Mouse (Mus musculus) limb, embryonic 11.5 days (tissue): ENCODE measurements around the gene Spag6l. TPM values are rescaled to one million over a fixed set of nuclear protein-coding genes. Genes with fewer than 3 reads are reported as not detected.

Source experiments
- ATAC-seq: fragments of 200-750 bp; cut with Nextera tagmentation; 2 replicates; pipeline ENCODE4 v1.8.0; 2017; ENCODE audit warnings: low read depth; ENCODE audit not compliant: insufficient number of reproducible peaks, low FRiP score, low TSS enrichment
- DNase-seq: peaks from one replicate; pipeline ENCODE4 v3.0.0-alpha.2; 2015; ENCODE audit warnings: low spot score
- H3K27ac ChIP-seq: fragments of 300-500 bp; sonication (generic); replicated peaks from 2 replicates; pipeline ENCODE4 v1.5.1; 2014; ENCODE audit warnings: low read depth, mild to moderate bottlenecking, low read length
- H3K27me3 ChIP-seq: fragments of 300-500 bp; sonication (generic); 2 replicates; pipeline ENCODE4 v1.6.1; 2014; ENCODE audit warnings: mild to moderate bottlenecking, low read length, mixed read lengths; ENCODE audit not compliant: control insufficient read depth, insufficient read depth
- H3K36me3 ChIP-seq: fragments of 300-500 bp; sonication (generic); 2 replicates; pipeline ENCODE4 v1.6.1; 2014; ENCODE audit warnings: mild to moderate bottlenecking, low read length, moderate library complexity, mixed read lengths; ENCODE audit not compliant: control insufficient read depth, insufficient read depth
- H3K4me1 ChIP-seq: fragments of 300-500 bp; sonication (generic); 2 replicates; pipeline ENCODE4 v1.6.1; 2014; ENCODE audit warnings: low read length, mixed read lengths; ENCODE audit not compliant: control insufficient read depth, insufficient read depth
- H3K4me2 ChIP-seq: fragments of 300-500 bp; sonication (generic); 2 replicates; pipeline ENCODE4 v1.6.1; 2014; ENCODE audit warnings: low read depth, mild to moderate bottlenecking, moderate library complexity; ENCODE audit not compliant: severe bottlenecking
- H3K4me3 ChIP-seq: fragments of 300-500 bp; sonication (generic); 2 replicates; pipeline ENCODE4 v1.5.1; 2014; ENCODE audit warnings: low read depth, low read length
- H3K9ac ChIP-seq: fragments of 300-500 bp; sonication (generic); 2 replicates; pipeline ENCODE4 v1.6.1; 2014; ENCODE audit warnings: mild to moderate bottlenecking, low read length
- H3K9me3 ChIP-seq: fragments of 300-500 bp; sonication (generic); 2 replicates; pipeline ENCODE4 v1.6.1; 2016; ENCODE audit warnings: low read length; ENCODE audit not compliant: control insufficient read depth
- WGBS: fragments of 180-500 bp; shearing (Covaris S2); extraction: QIAGEN DNeasy Blood & Tissue Kit; methylation state at CpG from one replicate; pipeline ENCODE4 v1.1.7; 2014; 5-methylcytosine and 5-hydroxymethylcytosine counted together
- polyA plus RNA-seq: library from polyadenylated mRNA; unstranded; fragments of >200 nt; fragmentation: Nextera tagmentation; extraction: Ambion mirVana; gene quantifications from 2 replicates; pipeline ENCODE4 v1.2.1, GENCODE M21; 2014

The Spag6l gene
- 0.20 TPM in 1 of 2 replicates, not detected in the other for polyA plus RNA-seq

DNA sequence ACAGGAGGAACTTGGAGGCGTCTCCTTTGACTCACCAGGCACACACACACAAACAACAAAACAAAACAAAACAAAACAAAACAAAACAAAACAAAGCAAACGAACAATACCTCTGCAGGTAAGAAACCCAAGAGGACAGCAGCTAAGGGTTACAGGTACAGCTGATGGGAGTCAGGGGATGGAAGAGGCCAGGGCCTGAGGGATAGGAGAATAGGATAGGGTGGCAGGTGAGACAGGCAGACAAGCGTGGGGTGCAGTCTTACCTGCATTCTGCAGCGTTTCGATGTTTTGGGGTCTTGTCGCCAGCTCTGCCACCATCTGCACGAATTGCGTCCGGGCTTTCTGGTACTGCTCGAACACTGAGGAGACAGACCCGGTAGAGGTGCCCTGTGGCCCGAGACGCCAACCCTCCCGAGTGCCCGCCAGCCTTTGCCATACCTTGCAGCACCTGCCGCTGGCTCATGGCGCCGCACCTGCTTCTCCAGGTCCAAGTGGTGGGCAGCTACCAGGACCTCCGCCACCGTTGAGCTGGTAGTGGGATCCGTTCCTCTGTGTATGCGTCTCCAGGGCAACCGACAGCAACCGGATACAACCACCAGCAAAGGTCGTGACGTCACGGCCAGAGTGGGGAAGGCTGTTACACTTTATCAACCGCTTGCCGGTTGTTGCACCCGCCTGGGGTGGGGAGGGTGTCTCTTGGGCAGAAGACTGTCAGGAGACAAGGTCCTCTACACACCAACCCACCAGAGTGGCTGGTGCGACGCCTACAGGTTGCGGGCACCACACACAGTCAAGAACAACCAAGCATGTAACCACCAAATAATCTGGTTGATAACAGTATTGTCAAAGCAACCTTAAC is at the start of gene Spag6l:
TSS of gene Spag6l (minus strand) at position 700 of the 859 bp plus-strand sequence.
- Histone ChIP-seq H3K36me3 (no peaks in the 10 kb centered on the region), H3K27ac (no peak within 1 kb of the TSS), H3K9ac (peak within 1 kb of the TSS; percentile 22; the same call in 1 of the 2 replicates), H3K27me3 (no peaks in the 10 kb centered on the region), H3K9me3 (no peaks in the 10 kb centered on the region), H3K4me1 (no peaks in the 10 kb centered on the region), H3K4me3 (peak within 1 kb of the TSS; percentile 29), H3K4me2 (peak within 1 kb of the TSS; percentile 78)
- 6% methylated on average over 33 of the region's 33 CpGs for WGBS
- DNase-seq = peak; percentile 77
- ATAC-seq = peak; percentile 87; the same call in 1 of the 2 replicates

DNA sequence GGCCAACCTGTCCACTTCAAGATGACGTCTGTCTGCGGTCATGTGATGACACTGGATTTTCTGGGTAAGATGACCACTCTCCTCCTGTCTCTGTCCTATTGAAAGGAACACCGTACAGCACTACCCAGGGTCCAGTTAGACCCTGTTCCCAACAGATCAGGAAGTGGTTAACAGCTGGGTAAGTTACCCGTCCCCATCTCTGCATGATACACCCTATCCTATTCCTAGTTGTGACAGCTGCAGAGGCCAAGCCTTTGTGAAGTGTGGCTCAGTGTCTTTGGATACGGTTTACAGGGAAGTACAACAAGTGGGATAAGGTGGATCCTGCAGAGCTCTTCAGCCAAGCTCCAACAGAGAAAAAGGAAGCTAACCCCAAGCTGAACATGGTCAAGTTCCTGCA is 49.8 kb upstream of the Spag6l start:
- Histone ChIP-seq H3K9me3 (no peaks in the 10 kb centered on the region), H3K4me1 (no peaks in the 10 kb centered on the region), H3K27me3 (no peaks in the 10 kb centered on the region), H3K4me2 (no peak overlapping the region), H3K4me3 (no peak overlapping the region), H3K27ac (no peak overlapping the region), H3K36me3 (peaks cover 33% of the 10 kb centered on the region), H3K9ac (no peak overlapping the region)
- DNase-seq (no peak), ATAC-seq (no peak)
- 92% methylated on average over 5 of the region's 5 CpGs for WGBS

DNA sequence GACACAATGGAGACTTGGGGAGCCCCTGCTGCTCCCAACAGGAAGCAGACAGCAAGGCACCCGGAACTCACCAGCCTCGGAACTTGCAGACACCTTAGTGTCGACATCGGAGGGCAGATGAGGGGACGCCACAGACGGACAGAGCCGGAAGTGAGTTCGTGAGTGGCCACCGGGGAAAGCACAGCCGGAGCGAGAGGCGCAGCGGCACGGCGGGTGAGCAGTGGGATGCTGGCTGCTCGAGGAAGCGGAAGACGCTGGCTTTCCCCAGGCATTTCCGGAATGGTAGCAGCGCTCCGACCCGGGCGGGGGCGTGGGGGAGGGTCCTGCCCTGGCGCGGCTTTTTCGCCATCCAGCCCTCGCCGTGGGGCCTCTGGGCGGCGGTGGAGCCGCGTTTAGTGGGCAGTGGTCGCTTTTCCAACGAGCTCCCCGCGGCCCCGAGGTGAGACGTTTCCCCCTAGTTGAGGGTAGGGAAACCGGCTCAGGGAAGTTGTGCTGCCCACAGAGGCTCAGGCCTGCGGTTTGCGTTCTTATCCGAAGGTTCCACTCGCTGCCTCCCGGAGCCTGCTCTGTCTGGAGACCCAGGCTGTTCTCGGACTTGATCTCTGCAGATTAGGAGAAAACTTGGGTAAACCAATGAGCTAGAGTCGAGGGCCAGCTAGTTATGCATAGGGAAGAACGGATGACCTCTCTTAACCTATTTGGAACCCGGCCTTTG is 41.5 kb upstream of the Spag6l start, which contains the start of the genes Top3b and Vpreb1:
TSS of gene Top3b (plus strand) at position 120 of the 715 bp plus-strand sequence.
TSS of gene Vpreb1 (minus strand) at position 227 of the 715 bp plus-strand sequence.
- H3K4me2 ChIP-seq = peak within 1 kb of the TSS; percentile 63
- peak; percentile 97 for DNase-seq
- peak within 1 kb of the TSS; percentile 81 for H3K9ac ChIP-seq
- no peaks in the 10 kb centered on the region for H3K36me3 ChIP-seq
- H3K9me3 ChIP-seq = no peaks in the 10 kb centered on the region
- no peaks in the 10 kb centered on the region for H3K27me3 ChIP-seq
- peak within 1 kb of the TSS; percentile 66 for H3K4me3 ChIP-seq
- H3K27ac ChIP-seq = peak within 1 kb of the TSS; percentile 93
- peaks cover 5% of the 10 kb centered on the region; the same call in 1 of the 2 replicates for H3K4me1 ChIP-seq
- ATAC-seq = peak; percentile 96
- WGBS = under 1% methylated on average over 49 of the region's 49 CpGs

DNA sequence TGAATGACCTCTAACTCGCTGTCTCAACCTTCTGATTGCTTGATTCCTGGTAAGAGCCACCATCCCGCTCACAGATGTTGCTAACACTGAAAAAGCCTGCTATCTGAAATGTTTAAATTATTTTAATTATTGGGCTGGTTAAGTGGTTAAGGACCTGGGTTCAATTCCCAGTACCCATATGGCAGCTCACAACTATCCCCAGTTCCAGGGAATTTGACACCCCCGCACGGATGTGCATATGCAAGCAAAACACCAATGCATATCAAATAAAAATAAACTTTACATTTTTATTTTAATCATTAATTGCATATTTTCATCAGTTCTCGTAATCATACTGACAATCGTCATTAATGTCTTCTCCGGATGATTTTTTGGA is 41.0 kb upstream of the Spag6l start:
- peak overlapping the region; percentile 81 for H3K9ac ChIP-seq
- DNase-seq (no peak), ATAC-seq (peak; percentile 42)
- peak overlapping the region; percentile 32; the same call in 1 of the 2 replicates for H3K4me2 ChIP-seq
- no peaks in the 10 kb centered on the region for H3K27me3 ChIP-seq
- WGBS = 38% methylated on average over 7 of the region's 7 CpGs
- peak overlapping the region; percentile 66 for H3K4me3 ChIP-seq
- H3K27ac ChIP-seq = 0 out of 2 replicates have a peak overlapping the region, but pooled peaks have one; percentile 6
- H3K36me3 ChIP-seq = no peaks in the 10 kb centered on the region
- peaks cover 5% of the 10 kb centered on the region; the same call in 1 of the 2 replicates for H3K4me1 ChIP-seq
- no peaks in the 10 kb centered on the region for H3K9me3 ChIP-seq

DNA sequence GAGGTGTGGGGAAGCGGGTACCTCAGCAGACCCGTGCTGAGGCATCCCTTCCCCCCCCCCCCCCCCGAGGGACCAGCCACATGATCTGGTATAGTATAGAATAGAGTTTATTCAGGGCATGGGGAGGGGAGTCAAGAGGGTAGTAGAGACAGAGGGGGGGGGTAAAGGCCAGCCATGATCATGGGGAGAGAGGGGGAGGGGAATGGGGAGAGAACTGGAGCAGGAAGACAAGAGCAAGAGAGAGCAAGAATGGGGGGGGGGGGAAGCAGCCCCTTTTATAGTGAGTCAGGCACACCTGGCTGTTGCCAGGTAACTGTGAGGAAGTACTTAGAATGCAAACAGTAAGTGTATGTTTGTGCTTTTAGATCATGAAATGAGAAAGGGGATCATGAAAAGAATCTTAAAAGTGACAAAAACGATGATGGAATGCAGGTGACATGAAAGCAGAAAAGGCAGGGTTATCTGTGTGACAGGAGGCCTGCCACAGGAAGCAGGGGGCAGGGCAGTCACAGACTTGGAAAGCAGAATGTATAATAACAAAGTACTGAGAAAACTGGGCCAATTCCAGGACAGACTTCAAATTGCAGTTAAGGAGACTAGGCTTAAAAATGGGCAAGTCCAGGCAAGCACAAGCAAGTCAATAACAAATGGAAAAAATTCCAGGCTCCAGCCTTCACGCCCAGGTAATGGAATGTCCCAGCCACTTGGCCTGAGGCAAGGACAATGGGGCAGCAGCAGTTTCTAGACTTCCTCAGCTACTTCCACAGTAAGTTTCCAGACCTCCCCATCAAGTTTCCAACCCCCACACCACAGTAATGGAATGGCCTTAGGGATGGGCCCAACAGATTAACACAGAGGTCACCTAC is 36.7 kb upstream of the Spag6l start:
- Histone ChIP-seq H3K4me2 (no peak overlapping the region), H3K36me3 (no peaks in the 10 kb centered on the region), H3K9ac (no peak overlapping the region), H3K9me3 (no peaks in the 10 kb centered on the region), H3K4me1 (no peaks in the 10 kb centered on the region), H3K27me3 (no peaks in the 10 kb centered on the region), H3K27ac (no peak overlapping the region), H3K4me3 (no peak overlapping the region)
- ATAC-seq (no peak), DNase-seq (peak; percentile 28)
- 51% methylated on average over 4 of the region's 5 CpGs for WGBS

DNA sequence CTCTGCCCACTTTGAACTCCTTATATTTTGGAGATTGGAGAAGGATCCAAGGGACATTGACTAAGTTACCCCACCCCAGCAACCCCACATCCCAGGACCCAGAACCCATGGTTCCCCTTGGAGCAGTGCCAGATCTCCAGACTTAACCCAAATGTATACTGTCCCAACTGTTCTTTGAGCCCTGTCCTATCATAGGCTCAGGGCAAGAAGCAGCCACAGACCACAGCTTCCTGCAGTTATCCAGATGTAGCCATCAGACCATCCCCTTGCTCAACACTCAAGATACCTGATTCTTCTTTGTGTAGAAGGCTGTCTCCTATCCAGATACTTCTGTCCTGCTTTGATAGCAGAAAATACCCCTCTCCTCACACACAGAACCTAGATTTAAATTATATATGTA is 36.0 kb upstream of the Spag6l start:
- H3K4me2 ChIP-seq = no peak overlapping the region
- H3K4me1 ChIP-seq = no peaks in the 10 kb centered on the region
- ATAC-seq (no peak), DNase-seq (no peak)
- no peak overlapping the region for H3K27ac ChIP-seq
- H3K9me3 ChIP-seq = no peaks in the 10 kb centered on the region
- no peak overlapping the region for H3K9ac ChIP-seq
- no peaks in the 10 kb centered on the region for H3K36me3 ChIP-seq
- H3K4me3 ChIP-seq = no peak overlapping the region
- no peaks in the 10 kb centered on the region for H3K27me3 ChIP-seq

DNA sequence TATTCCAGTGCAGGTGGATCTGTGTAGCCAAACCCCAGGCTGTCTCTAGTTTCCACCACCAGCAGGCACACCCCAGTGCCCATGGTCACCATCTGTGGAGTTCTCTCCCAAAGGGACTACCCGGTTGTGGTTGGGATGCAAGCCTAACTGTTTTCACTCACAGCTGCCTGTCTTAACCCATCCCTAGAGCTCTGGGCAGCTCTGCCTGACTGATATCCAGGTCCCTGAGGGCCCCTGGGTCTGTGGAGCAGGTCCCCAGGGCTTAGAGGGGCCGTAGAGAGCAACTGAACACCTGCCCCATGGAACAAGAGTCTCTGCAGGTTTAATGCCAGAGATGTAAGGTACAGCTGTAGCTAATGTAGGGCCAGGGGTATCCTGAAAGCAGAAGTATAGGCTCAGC is 34.7 kb upstream of the Spag6l start, which contains the start of gene Igll1:
TSS of gene Igll1 (minus strand) at position 8 of the 400 bp plus-strand sequence.
- DNase-seq = no peak
- Histone ChIP-seq H3K4me1 (no peaks in the 10 kb centered on the region), H3K27me3 (no peaks in the 10 kb centered on the region), H3K9ac (no peak within 1 kb of the TSS), H3K9me3 (no peaks in the 10 kb centered on the region), H3K4me3 (no peak within 1 kb of the TSS), H3K4me2 (no peak within 1 kb of the TSS), H3K27ac (no peak within 1 kb of the TSS), H3K36me3 (no peaks in the 10 kb centered on the region)
- WGBS = 74% methylated on average over 2 of the region's 2 CpGs
- no peak for ATAC-seq
